Mouse (Mus musculus) NIH3T3 (cell line): ENCODE measurements at regions not wholly inside any gene's neighbourhood (a gene's known extent, or its start where the extent isn't known, plus 50 kb on each side); places are given as distances from the start of the nearest gene placed in this dataset.
"Not testable (repeated sequence)": the region's sequence is repeated elsewhere in the genome, so short reads cannot be mapped to it uniquely, and the experiment has no call there.

Experiments used
- DNase-seq: peaks from one replicate; pipeline ENCODE4 v3.0.0-alpha.2; 2012; ENCODE audit warnings: low read depth

DNA sequence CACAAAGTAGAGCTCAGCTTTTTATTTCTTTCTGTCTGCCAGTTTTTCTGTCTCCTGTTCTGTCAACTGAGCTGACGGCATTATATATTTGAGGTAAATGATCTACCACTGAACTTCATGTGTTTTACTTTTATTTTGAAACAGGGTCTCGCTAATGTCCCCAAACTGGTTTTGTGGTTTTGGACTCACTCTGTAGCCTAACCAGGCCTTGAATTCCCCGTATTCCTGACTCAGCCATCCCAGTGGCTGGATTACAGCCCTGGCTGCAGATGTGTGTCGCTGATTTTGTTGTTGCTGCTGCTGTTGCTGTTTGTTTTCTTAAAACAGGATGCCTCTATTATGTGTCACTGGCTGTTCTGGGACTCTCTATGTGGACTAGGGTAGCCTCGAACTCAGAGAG lies 317.3 kb upstream of the Irx1 start:
- no peak for DNase-seq

DNA sequence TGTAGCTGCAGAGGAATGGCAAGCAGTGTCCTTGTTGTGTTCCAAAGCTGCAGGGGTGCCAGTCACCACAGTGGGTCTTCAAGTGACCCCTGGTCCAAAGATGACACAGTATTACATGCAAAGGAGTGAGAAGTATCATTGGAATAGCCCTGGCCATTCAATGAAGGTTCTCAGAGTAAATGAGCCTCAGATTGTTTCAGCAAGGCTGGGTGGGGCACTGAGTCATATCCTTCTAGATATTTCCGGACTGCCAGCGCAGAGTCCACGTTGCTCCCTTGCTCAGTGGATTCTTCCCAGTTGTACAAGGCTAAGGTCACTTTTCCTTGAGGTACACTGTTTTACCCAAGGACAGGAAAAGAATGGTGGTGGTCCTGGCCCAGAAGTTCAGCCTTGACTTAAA lies 319.2 kb upstream of the Irx1 start:
- no peak for DNase-seq

DNA sequence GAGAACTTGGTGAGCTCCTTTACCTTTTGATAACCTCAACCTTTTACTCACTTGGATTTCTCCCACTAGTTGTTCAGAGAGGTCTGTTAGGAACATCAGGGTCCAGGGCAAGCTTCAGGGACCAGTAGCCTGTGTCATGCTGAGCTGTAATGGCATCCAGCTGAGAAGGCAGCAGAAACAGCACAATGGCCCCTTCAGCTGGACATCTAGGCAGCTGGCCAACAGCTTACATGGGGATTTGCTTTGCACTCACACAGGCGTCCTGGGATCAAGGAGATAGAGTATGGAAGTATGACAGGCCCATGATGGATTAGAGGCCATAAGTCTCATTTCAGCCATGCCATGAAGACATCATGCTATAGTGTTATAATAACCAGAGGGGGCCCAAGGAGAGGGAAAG lies 320.2 kb upstream of the Irx1 start:
- no peak for DNase-seq

DNA sequence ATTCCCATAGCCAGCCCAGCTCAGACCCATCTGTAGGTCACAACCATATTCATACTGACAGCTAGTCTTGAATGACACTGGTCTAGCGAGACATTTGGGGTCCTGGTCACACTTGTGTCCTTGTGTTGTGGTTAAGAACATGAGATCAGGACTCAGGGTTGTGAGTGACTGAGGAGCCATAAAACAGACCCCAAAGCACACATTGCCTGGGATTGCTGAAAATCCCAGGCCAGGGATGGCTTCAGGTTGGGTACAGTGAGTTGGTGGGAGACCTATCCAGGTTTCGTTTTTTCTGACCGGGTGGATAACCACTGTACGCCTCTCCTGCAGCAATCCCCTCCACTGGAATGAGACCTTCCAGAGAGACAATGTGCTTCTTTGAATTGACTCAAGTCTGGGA lies 322.8 kb upstream of the Irx1 start:
- DNase-seq = no peak

DNA sequence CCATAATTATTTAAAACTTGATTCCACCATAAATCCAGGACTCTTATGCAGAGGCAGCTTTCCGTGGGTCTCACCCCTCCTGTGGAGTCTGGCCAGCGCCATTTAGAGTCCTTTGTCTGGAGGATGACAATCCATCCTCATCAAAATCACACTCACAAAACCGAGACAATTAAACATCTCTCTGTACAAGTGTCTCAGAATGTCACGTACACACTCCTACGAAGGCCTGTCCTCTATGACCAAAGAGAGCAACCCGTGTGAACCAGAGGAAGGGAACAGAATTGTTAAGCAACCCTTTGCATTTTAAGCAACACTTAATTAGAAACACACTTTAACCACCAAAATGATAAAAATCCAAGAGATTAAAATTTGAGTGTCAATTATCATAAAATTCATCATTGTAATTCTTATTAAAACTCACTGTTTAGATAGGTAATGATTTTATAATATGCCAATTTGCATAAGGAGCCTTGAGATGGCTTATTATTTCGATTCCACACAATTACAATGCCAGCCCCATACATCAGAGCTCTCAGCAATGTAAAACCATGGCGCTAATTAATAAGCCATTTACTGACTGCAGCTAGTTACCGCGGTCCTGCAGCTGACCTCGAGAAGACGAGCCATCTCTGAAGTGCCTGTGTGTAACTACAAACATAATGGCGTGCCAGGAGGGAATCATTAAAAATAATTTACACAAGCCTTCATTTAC lies 325.0 kb upstream of the Irx1 start:
- DNase-seq = no peak

DNA sequence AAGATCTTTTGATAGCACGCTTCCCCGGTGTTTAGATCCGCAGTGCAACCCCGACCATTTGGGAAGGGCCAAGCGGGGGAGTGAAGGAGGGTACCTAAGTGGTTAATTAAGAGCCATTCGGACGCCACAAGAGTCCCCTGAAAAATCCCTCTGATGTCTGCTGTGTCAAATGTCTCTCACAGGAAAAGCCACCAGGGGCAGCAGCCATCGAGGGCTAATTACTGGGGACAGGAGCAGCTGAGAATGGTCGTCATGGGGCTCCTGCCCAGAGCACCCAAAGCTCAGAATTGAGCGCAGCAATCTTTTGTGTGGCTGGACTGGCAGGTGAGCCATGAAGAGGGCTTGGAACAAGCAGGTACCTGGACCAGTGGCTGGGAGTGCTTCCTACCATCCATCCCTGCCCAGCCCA lies 325.6 kb upstream of the Irx1 start:
- no peak for DNase-seq

DNA sequence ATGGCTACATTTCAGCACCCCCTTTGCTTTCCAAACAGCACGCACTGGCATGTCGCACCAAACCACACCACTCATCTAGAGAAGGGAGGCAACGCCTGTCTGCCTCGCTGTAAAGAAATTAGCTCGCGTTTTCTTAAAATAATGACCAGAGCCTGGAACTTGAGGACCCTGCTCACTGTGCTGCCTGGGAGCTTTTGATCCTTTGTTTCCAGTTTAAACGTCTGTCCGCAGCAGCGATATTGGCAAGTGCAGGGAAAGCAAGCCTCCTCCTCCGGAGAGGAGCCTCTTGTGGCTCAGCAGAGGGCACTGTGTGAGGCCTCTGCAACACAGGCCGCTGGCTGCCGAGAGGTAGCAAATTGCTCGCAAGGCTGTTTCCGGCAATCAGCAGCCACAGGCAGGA lies 328.8 kb upstream of the Irx1 start:
- no peak for DNase-seq

DNA sequence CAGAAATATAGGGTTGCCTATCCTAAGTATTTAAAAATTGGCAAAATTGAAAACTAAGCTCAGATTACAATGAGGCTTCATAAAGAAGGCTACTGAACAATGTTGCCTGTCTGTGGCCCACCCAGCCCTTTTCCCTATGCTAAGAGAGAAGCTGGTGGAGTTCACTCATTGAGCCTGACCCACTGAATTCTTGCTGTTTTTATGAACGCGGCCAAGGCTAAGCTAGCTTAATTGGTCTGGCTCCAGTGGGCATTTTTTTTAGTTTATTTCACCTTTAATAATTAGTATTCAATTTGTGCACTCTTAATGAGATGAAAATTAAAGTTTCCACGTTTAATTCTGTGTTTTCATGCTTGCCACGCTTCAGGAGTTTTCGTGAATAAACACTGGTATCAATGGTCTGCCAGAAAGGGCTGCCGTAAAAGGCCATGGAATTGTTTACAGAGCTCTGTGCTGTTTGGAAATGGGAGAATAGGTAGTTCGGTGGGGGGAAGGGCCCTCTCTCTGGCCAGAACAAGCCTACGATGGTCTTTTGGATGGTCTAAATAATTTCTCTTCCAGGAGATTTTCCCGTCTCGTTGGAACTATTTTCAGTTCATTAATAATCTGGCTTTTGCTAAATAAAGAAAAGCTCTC lies 329.7 kb upstream of the Irx1 start:
- DNase-seq = no peak

DNA sequence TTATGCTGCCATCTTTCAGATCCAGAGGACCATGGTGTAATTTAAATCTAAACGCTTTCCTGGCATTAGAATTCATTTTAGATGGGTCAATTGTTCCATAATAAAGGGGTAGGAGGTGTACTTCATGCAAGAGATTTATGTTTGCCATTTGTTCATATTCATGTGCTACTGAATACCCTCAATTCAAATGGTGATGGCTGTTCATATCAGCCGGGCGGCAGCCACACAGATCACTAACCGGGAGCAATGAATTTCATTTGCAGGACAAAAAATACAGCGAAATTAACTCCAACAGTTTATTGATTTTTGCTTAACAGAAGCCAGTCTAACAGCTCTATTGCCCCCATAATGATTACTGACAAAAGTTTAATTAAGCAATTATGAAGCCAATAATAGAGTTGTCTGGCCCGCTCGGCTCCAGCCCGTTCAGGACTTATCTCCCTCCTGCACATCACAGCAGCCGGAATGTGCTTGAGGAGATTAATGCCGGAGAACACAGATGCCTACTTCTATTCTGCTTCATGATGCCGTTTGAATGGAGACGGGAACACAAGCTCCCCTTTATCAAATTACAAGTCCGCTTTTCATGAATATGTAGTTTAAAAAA lies 330.3 kb upstream of the Irx2 start:
- no peak for DNase-seq

DNA sequence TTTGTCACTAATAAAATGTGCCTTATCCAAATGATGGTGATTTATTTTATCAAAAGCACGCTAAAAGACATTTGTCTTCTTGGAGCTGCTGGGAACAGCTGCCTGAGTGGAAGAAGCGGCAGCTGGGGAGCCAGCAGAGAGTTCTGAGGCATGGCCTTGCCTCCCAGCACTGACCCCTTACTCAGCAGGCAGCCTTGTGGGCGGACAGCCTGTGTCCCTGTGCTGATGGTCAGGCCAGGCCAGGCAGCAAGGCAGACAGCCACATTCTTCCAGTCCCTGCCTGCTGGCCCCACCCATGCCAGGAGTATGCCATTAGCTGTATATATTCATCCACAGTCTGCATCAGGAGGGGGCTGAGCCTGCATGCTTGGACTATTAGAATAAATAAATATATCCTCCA lies 329.0 kb upstream of the Irx2 start:
- no peak for DNase-seq

DNA sequence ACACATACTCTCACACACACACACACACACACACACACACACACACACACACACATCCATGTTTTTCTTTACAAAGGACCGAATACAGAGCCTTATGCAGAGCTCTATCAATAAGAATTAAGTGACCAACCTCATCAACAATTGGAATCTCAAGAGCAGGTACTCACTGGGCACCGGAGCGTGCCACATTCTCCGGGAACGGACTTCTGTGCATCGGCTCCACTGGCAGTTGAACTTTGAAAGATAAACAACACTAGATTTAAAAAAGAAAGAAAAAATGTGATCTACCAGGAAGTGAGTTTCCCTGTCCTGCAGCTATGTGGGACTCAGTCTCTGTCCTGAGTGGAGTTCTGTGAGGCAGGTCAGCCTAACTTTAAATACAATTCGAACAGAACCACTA lies 327.5 kb upstream of the Irx2 start:
- DNase-seq = no peak

DNA sequence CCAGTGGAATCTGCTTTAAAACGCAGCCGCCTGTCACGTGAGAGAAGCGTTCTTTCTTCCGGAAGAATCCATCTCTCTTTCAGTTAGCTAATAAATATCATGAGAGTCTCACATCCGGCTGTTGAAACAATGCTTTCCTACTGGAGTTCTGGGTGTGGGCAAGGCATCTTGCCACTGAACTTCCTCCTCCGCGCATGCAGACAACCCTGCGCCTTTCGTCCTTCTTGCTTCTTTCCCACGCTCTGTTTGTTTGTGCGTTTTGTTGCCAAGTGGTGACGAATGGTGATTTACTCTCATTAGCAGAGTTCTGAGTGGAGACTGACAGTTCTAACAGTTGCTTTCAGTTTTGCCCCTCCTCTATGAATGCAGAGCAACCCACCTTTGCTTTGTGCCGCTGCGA lies 326.8 kb upstream of the Irx2 start:
- no peak for DNase-seq

DNA sequence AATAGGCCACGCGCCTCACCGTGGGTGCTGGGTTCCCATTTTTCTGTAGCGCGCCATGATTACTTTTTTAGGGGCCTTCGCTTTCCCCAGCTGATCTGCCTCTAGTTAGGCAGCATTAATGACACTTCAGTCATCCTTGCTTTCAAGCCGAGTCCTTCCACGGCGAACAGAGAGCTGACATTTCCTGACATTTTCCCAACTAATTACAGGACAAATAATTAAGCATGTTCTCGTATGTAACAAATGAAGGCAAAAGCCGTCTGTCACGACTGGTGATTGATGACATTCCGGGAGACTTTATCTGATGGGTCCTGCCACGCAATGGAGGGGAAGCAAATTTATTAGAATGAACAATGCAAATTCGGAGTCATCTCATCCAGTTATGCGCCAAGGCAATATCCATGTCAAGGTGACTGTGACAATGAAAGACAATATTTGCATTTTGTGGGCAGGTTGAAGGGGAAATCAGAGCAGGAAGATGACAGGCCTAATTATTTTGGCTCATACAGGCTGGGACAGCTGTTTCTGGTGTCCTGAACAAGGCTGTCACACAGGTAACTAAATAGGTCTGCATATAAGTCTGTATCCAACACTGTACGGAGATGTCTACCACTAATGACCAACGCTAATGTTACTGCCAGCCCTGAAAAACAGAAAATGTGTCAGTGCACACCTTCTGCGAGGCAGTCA lies 326.0 kb upstream of the Irx2 start:
- DNase-seq = no peak

DNA sequence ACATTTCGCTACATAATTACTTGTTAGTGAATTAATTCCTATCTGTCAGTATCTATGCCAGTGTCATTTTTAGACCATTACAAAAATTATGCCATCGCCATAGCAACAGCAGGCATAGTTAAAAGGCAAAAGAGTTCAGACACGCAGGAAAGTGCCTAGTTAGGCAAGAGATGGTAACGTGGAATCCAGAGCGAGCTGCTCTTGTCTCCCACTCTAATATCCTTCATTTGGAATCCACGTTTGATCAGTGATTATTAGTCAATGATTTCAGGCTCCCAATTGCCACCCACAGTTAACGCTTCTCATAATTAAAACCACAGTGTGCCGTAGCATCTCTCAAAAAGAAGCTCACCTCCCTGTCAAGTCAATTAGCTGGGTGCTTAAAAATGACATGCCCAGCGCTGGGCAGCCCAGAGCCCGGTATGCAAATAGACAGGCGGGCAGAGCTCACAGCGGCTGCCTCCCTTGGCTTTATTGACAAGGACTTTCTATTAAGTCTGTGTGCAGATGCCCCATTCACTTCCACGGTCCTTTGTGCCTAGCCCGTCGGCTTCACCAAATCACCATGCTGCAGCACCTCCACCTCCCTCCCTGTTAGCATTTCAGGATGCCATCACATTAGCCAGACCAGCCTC lies 325.4 kb upstream of the Irx2 start:
- no peak for DNase-seq

DNA sequence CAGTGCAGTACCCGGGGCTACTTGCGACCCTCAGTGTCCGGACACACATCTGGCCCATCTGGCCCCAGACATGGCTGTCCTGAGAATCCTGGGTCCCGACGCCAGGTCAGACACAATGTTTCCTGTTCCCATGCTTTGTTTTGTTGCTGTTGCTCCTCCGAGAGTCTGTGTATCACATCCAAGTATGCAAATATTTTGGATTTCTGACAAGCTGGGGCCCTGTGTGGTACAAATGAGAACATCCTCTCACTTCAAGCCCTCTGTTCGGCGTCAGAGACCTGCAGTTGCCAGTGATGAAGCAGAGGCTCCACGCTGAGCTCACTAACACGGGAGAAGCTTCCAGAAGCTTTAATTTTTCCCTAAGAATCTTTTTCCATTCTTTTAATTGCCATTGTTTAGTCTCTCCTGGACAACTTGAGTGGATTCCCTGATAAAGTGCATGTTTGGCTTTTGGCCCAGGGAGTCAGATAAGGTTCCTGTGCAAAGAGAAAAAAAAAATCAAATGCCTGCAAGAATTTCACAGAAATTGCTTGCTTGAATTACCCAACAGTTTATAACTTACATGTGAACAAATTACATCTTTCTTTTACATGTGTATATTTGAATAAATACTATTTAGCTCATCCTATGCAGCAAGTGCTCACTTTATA lies 304.5 kb upstream of the Irx2 start:
- no peak for DNase-seq

DNA sequence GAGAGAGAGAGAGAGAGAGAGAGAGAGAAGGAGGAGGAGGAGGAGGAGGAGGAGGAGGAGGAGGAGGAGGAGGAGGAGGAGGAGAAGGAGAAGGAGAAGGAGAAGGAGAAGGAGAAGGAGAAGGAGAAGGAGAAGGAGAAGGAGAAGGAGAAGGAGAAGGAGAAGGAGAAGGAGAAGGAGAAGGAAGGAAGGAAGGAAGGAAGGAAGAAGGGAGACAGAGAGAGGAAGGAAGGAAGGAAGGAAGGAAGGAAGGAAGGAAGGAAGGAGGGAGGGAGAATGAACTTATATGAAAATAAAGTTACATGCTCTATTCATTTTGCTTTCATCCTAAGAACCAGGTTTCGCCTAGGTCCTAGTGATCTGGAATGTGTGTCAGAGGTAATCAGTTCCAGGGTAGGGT lies 302.4 kb upstream of the Irx2 start:
- not testable (repeated sequence) for DNase-seq

DNA sequence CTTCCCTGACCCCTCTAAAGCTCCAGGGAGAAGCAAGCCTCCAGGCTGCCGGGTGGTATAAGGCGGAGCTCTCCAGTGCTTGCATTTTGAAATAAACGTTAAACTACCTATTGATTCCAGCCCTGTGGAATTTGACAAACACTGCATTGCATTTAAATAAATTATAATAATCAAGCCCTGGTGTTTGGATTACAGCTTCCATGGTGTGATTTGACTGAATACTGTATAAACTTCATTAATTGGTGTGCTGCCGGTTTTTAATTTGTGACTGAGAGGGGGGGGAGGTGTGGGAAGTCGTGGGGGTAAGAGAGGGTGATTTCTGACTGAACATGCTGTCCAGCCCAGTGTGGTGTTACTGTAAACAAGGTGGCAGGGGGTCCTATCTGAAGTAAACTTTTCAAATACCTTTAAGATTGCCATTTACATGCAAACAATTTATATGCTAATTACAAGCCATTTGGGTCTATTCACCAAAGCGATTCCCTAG lies 282.9 kb upstream of the Irx2 start:
- no peak for DNase-seq

DNA sequence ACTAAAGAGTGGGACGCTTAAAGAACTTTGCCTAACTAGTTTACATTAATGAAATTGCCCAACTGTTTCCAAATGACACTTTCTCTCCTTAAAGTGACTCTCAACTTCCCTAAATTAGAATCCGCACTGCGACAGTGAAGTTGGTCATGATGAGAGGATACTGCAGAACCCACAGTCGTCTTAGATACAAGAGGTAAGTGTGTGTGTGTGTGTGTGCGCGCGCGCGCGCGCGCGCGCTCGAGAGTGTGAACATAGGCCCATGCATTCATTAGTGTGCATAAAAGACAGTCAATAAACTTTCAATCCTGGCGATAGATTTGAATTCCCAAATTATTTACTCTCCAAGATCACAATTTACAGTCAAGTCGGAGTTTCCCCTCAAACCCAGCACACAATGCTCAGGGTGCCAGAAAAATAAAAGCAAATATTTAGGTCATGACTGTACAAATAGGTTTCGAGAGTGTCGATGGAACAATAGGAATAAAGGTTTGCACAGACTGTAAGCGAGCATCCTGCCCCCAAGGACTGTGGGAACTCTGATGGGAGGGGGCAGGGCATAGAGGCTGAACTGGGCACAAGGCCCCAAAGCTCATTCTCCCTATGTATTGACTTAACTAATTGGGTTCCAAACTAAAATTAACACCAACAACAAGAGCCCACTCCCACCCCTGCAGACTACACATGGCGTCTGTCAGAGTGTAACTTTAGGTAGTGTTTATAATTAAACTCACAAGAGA lies 282.2 kb upstream of the Irx2 start:
- no peak for DNase-seq

DNA sequence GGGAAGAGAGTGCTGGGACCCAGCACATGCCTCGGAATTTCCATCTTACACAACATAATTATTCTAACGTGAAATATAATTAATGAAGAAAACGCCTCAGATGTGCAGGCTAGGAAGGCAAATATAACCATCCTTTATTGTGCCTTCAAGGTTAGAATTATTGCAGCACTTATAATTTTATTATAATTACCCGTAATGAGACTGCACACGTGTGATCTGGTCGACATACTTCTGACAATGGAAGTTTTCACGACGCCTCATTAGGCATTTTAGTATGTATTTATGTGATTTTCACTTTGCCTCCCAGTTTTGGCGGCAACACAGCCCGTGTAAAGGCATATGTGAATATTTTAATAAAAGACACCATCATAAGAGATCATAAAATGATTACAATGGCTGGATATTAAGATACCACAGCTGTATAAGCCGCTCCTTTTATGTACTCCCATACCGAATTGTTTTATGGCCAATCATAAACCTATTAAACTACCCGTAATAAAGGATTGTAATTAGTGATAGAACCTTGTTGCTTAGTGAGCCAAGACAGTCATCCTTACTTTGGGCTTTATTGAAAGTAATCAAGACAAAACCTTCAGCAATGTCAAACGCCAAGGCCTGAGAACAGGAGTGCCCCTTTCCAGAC lies 281.6 kb upstream of the Irx2 start:
- no peak for DNase-seq

DNA sequence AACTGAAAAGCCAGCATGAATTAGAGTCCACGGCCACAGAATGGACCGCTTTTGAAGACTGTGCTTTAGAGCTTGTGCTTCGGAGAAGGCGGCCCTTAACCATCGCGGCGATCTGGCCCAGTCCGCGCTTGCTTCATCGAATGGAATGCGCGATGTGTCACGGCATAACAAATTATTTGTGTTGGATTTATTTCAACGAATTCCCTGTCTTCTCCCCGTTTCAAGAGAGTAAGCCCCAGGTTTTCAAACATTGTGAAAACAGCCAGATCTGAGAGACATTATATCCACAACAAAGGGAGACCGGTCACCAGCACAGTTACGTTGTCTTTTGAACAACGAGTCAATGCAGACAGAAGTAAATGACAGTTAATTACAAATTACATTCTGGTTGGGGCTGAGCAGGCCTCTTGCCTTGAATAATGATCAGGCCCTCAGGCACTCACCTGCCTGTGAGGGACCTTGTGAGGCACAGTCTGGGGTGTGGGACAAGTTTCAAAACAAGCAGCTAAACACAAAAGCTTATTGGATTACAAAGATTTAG lies 275.9 kb upstream of the Irx2 start:
- DNase-seq = no peak
